Mouse (Mus musculus) hindbrain, embryonic 14.5 days (tissue): Measurements from ENCODE around the gene Gjc2. TPM values are rescaled to one million over a fixed set of nuclear protein-coding genes. Genes with fewer than 3 reads are reported as not detected.

ENCODE experiments used
- ATAC-seq: fragments of 200-750 bp; cut with Nextera tagmentation; 2 replicates; pipeline ENCODE4 v1.8.0; 2017; ENCODE audit warnings: moderate number of reproducible peaks, mild to moderate bottlenecking, moderate TSS enrichment, moderate library complexity; ENCODE audit not compliant: low FRiP score
- DNase-seq: peaks from one replicate; pipeline ENCODE4 v3.0.0-alpha.2; 2015; ENCODE audit warnings: low spot score
- H3K27ac ChIP-seq: fragments of 300-500 bp; sonication (generic); 2 replicates; pipeline ENCODE4 v1.5.1; 2014; ENCODE audit warnings: mild to moderate bottlenecking, moderate library complexity
- H3K27me3 ChIP-seq: fragments of 300-500 bp; sonication (generic); 2 replicates; pipeline ENCODE4 v1.6.1; 2014; ENCODE audit warnings: mild to moderate bottlenecking, low read length, mixed read lengths; ENCODE audit not compliant: control insufficient read depth, insufficient read depth
- H3K36me3 ChIP-seq: fragments of 300-500 bp; sonication (generic); replicated peaks from 2 replicates; pipeline ENCODE4 v1.6.1; 2014; ENCODE audit not compliant: control insufficient read depth, insufficient read depth
- H3K4me1 ChIP-seq: fragments of 300-500 bp; sonication (generic); replicated peaks from 2 replicates; pipeline ENCODE4 v1.6.1; 2014; ENCODE audit warnings: antibody characterized with exemption, low read length, mixed read lengths; ENCODE audit not compliant: control insufficient read depth, insufficient read depth
- H3K4me2 ChIP-seq: fragments of 300-500 bp; sonication (generic); replicated peaks from 2 replicates; pipeline ENCODE4 v1.6.1; 2014; ENCODE audit warnings: mild to moderate bottlenecking, moderate library complexity
- H3K4me3 ChIP-seq: fragments of 300-500 bp; sonication (generic); replicated peaks from 2 replicates; pipeline ENCODE4 v1.5.1; 2014; ENCODE audit warnings: mild to moderate bottlenecking, low read length
- H3K9ac ChIP-seq: fragments of 300-500 bp; sonication (generic); 2 replicates; pipeline ENCODE4 v1.6.1; 2014
- H3K9me3 ChIP-seq: fragments of 300-500 bp; sonication (generic); 2 replicates; pipeline ENCODE4 v1.6.1; 2016; ENCODE audit warnings: low read length; ENCODE audit not compliant: control insufficient read depth
- WGBS: fragments of 180-500 bp; shearing (Covaris S2); extraction: QIAGEN DNeasy Blood & Tissue Kit; methylation state at CpG from one replicate; pipeline ENCODE4 v1.1.7; 2014; 5-methylcytosine and 5-hydroxymethylcytosine counted together
- polyA plus RNA-seq: library from polyadenylated mRNA; unstranded; fragments of >200 nt; fragmentation: Nextera tagmentation; extraction: Ambion mirVana; gene quantifications from 2 replicates; pipeline ENCODE4 v1.2.1, GENCODE M21; 2014

Gene Gjc2
- polyA plus RNA-seq, 1 experiment from 2014 or later = 0.35 TPM

GRCm38 (mm10) chr11:59135051-59135820, 47.8 kb downstream of the Gjc2 start:
- 8% methylated on average over 55 of the region's 55 CpGs for WGBS
- Histone ChIP-seq H3K27ac (no peak overlapping the region), H3K4me2 (peak overlapping the region; percentile 50), H3K9me3 (no peaks in the 10 kb centered on the region), H3K27me3 (peaks cover 54% of the 10 kb centered on the region), H3K36me3 (no peaks in the 10 kb centered on the region), H3K4me1 (no peaks in the 10 kb centered on the region), H3K9ac (0 out of 2 replicates have a peak overlapping the region, but pooled peaks have one; percentile 26), H3K4me3 (peak overlapping the region; percentile 30)
- no peak for ATAC-seq
- DNase-seq = no peak

DNA sequence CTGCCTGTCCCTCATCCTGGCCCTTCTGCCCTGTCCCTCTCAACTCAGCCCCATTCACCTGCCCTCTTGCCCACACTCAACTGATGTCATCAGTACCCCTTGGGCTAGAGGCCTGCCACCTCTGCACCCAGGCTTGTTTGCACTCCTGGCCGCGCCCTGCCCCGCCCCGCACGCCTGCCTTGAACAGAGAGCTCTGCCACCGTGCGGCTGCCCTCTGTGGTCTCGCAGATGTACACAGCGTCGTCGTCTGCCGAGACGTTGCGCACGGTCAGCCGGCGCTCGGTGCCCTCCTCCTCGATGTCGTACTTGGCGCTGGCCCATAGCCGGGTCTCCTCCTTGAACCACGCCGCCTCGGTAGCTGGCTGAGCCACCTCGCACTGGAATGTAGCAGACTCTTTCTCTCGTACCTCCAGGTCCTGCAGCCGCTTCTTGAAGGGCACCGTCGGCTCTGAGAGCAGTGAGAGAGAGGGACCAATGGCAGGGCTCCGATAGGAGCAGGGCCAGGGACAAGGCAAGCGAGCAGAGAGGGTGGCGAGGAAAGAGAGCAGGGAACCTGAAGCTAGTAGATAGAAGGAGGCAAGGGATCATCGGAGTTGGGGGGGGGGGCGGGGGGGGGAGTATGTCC, 48.5 kb downstream of the Gjc2 start:
- ATAC-seq (no peak), DNase-seq (no peak)
- 6% methylated on average over 34 of the region's 35 CpGs for WGBS
- H3K4me2 ChIP-seq = peak overlapping the region; percentile 11; the same call in 1 of the 2 replicates
- H3K4me3 ChIP-seq = peak overlapping the region; percentile 30; the same call in 1 of the 2 replicates
- H3K27ac ChIP-seq = no peak overlapping the region
- no peaks in the 10 kb centered on the region for H3K9me3 ChIP-seq
- no peaks in the 10 kb centered on the region for H3K36me3 ChIP-seq
- H3K27me3 ChIP-seq = peaks cover 54% of the 10 kb centered on the region
- H3K4me1 ChIP-seq = no peaks in the 10 kb centered on the region
- H3K9ac ChIP-seq = no peak overlapping the region

DNA sequence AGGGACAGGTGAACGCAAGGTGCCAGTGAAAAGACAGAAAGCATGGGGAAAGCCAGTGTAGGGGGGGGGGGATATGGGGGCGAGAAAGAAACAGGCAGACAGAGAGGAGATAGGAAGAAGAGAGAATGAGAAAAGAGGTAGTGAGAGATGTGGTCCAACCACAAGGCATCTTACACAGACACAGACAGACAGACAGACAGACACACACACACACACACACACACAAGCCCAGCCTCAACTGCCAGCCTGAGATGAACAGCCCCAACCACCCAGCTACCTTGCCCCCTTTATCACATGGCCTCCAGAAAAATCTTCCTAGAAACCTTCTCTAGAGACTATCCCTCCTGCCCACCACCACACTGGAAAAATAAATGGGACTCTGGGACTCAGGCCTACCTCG, 50.9 kb downstream of the Gjc2 start:
- H3K4me3 ChIP-seq = no peak overlapping the region
- no peaks in the 10 kb centered on the region for H3K9me3 ChIP-seq
- no peak overlapping the region for H3K27ac ChIP-seq
- H3K27me3 ChIP-seq = peaks cover 46% of the 10 kb centered on the region
- H3K36me3 ChIP-seq = no peaks in the 10 kb centered on the region
- H3K4me2 ChIP-seq = no peak overlapping the region
- ATAC-seq (no peak), DNase-seq (no peak)
- WGBS = 77% methylated on average over 2 of the region's 3 CpGs
- H3K9ac ChIP-seq = no peak overlapping the region
- no peaks in the 10 kb centered on the region for H3K4me1 ChIP-seq

DNA sequence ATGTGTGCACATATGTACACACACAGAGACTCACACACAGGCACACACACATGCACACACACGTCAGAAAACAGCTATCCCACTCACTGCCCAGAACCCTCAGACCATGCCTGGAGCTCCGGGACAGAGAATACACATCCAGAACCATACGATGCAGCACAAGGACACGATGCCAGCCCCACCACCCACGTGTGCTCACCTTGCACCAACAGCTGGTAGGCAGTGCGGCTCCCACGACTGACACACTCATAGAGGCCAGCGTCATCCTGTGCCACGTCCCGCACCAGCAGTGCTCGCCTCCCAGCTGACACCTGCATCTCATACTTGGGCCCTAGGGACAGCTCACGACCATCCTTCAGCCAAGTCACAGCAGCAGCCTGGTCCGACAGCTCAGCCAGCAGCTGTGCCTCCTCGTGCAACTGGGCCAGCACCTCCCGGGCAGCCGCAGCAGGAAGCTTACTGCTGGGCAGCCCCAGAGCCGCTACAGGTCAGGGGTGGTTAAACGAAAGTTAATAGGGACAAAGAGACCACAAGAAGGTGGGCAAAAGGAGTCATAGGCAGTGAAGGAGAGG, 51.6 kb downstream of the Gjc2 start:
- Histone ChIP-seq H3K9me3 (no peaks in the 10 kb centered on the region), H3K4me3 (no peak overlapping the region), H3K4me2 (no peak overlapping the region), H3K36me3 (no peaks in the 10 kb centered on the region), H3K4me1 (no peaks in the 10 kb centered on the region), H3K27ac (no peak overlapping the region), H3K27me3 (peaks cover 40% of the 10 kb centered on the region), H3K9ac (no peak overlapping the region)
- 58% methylated on average over 18 of the region's 18 CpGs for WGBS
- ATAC-seq = no peak
- no peak for DNase-seq

- ATAC-seq = no peak
- H3K9me3 ChIP-seq = no peaks in the 10 kb centered on the region
- no peak overlapping the region for H3K27ac ChIP-seq
- no peak overlapping the region for H3K4me3 ChIP-seq
- H3K4me2 ChIP-seq = no peak overlapping the region
- H3K36me3 ChIP-seq = no peaks in the 10 kb centered on the region
- H3K9ac ChIP-seq = no peak overlapping the region
- WGBS = 73% methylated on average over 9 of the region's 9 CpGs
- no peak for DNase-seq
- H3K27me3 ChIP-seq = peaks cover 34% of the 10 kb centered on the region
- H3K4me1 ChIP-seq = no peaks in the 10 kb centered on the region
Observed at GRCm38 (mm10) chr11:59130782-59131181, 52.2 kb downstream of the Gjc2 start.

Other genes with a start within 250 kb of the Gjc2 start
- 682 and 743 TPM in 2 replicates for gene Rnf187, start 244.3 kb downstream of the Gjc2 start, polyA plus RNA-seq
- gene Hist3h2ba, start 234.3 kb downstream of the Gjc2 start, polyA plus RNA-seq = 109 and 138 TPM in 2 replicates
- 86.9 and 94.9 TPM in 2 replicates for gene Hist3h2a, start 228.5 kb downstream of the Gjc2 start, polyA plus RNA-seq
- gene Trim17, start 228.5 kb downstream of the Gjc2 start, polyA plus RNA-seq = 0.76 and 1.1 TPM in 2 replicates
- gene Trim11, start 205.1 kb downstream of the Gjc2 start, polyA plus RNA-seq = 18.9 and 22.1 TPM in 2 replicates
- gene Obscn, start 46.8 kb downstream of the Gjc2 start, polyA plus RNA-seq = 0.63 and 0.71 TPM in 2 replicates
- gene Iba57, start 19.5 kb downstream of the Gjc2 start, polyA plus RNA-seq = 3.4 and 3.7 TPM in 2 replicates
- 248 and 249 TPM in 2 replicates for gene Guk1, start 9.0 kb upstream of the Gjc2 start, polyA plus RNA-seq
- gene Mrpl55, start 19.3 kb upstream of the Gjc2 start, polyA plus RNA-seq = 88.2 and 98.7 TPM in 2 replicates
- gene 2310033P09Rik, start 25.1 kb upstream of the Gjc2 start, polyA plus RNA-seq = 21.4 and 25.0 TPM in 2 replicates
- 611 and 652 TPM in 2 replicates for gene Arf1, start 45.1 kb upstream of the Gjc2 start, polyA plus RNA-seq
- 0.40 and 0.43 TPM in 2 replicates for gene Wnt3a, start 107.5 kb upstream of the Gjc2 start, polyA plus RNA-seq
- gene Wnt9a, start 123.7 kb upstream of the Gjc2 start, polyA plus RNA-seq = 2.1 TPM in 2 replicates
- gene Prss38, start 192.4 kb upstream of the Gjc2 start, polyA plus RNA-seq = not detected in 2 replicates